Mouse (Mus musculus) urinary bladder, postnatal 36 days (tissue): ENCODE results near the gene Dek.

Source experiments
- DNase-seq, 2 experiments: peaks; one replicate each; pipeline ENCODE4 v3.0.0; 2022; ENCODE audit warnings: low spot score in 2 of 2, mixed read lengths in 1 of 2

The Dek gene

DNA sequence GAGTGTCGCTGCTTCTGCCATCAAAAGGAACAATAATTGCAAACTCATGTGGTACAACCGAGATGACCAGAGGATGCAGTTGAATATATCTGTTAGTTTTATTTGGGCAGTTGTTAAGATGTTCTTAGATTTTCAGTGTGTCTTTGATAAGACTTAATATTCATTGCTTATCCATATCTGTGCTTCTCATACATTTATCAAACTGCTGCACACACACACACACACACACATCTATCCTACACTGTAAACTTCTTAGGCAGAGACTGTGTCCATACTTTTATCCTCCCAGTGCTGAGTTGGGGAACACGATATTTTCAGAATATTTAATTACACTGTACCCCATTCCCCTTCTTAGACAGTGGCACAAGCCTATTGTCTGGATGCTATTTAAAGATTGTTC lies 5.2 kb upstream of the Dek start:
- no peak for DNase-seq

DNA sequence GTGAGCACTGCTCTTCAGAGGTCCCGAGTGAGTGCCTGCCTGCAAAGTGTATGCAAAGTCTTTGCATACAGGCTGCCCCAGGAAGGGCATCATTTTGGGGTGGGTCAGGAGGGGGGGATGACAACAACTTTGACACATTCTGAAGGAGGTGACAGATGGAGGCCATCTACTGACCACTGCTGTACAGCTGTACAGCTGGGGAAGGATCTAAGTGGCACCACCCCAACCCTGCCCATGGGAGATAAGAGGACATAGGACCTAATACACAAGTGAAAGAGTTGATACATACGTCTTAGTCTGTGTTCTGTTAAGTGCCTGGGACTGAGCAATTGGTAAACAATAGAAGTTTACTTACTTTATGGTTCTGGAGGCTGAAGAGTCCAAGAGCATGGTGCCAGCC lies 3.2 kb upstream of the Dek start:
- DNase-seq, result no peak

DNA sequence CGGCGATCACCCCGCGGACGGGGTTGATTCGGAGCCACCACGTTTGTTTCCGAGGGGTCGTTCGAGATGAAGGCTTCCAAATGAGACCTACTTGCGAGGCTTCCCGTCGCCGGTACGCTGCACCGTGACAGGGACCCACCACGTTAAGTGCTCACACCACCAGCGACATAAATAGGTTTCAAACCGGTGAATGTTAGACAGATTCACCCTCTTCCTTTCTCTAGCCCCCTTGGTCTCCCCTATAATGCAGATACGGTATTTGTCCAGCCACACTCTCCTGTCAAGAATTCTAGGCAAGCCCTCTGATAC lies 533 bp upstream of the Dek start:
- DNase-seq, result no peak

DNA sequence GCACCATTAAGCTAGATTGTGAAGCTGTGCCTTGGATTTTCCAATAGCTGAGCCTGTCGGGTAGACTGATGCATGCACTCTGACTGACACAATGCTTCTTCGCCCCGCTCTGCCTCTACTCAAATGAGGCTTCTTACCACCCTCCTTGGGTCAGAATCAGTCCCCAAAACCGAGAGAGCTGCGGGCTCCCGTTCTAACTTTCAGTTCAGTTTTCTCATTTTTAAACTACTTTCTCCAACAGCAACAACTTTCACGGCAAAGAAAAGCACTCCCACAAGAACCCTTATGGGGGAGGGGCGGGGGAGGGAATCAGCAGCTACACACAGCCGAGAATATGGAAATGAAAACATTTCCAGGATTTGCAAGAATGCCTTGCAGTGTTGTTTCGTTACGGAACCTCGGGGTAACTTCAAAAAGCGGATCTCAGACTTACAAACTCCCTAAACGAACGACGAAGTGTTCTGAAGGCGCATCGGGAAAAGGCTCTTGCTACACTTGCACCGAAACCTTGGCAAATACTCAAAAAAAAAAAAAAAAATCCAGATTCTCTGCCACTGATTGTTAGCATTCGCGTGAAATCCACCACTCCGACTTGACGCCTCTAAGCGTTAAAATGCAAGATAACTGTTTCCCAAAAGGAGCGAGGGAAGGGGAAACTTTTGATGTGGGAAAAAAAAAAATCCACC lies 1.0 kb downstream of the Dek start:
- peak in 1 of 2 experiments; percentile 6 for DNase-seq

DNA sequence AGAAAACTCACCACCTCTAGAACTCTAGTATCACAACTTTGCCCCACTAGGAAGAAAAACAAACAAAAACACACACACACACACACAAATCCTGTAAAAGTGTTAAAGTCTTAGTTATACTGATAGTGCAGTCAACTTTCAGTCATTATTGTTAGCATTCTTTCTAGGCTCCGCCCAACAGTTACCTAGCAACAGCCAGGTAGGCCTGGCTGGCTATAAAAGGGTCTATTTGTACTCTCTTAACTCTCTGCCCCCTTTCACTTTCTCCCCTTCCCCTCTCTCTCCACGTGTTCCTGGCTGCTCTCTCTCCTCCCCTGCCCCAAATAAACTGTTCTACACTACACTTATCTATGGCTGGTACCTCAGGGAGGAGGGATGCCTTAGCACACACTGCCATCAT lies 1.9 kb downstream of the Dek start:
- no peak for DNase-seq

DNA sequence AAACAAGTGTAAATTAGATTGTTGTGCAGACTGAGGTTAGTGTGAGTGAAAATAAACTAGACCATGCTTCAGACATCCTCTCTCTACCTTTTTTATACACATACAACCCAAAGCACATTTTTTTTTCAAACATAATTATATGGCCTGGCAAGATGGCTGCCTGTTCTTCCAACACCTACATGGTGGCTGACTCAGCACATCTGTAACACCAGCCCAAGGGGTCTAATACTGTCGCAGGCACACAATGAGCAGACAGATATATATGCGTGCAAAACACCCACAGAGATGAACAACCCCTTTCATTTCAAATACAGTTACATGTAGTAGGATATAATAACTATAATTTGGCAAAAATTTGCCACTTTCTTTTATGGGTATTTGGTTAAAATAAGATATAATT lies 5.4 kb downstream of the Dek start:
- no peak for DNase-seq

DNA sequence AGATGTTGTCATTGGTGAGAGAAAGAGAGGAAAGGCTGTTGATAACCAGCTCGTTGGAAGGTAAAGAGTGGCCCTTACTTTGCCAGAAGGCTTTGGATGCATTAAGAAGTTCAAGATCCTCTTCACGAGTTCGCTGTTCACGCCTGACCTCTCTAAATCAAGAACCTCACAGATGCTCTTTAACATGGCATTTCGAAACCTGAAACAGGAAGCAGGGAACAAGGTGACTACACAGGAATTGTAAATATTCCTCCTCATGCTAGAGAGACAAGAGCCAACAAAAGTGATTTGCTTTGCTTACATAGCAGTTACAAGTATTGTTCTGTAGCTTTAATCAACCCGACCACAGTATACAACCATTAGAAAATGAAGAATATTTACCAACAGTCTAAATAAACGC lies 6.7 kb downstream of the Dek start:
- DNase-seq, result no peak

DNA sequence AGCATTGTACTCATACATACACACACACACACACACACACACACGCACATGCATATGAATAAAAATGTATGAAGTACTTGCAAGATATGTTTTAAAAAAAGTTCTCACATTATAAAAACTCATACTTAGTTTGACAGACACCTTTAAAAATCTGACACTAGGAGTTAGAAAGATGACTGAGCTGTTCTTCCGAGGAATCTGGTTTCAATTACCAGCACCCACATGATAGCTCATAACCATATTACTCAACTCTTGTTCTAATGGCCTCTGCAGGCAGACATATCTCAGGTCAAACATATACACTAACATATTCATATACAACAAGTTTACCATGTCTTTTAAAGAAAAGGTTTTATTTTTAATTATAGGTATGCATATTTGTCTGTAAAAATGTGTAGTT lies 9.4 kb downstream of the Dek start:
- no peak for DNase-seq

DNA sequence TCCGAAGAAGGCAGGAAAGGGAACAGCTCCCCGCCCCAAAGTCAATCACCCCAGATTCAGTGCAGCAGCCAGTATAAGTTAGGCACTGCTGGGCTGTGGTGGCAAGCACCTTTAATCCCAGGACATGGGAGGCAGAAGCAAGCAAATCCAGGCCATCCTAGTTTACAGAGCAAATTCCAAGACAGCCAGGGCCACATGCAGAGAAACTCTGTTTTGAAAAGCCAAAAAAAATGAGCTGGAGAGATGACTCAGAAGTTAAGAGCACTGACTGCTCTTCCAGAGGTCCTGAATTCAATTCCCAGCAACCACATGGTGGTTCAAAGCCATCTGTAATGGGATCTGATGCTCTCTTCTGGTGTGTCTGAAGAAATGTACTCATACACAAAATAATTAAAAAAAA lies 12.2 kb downstream of the Dek start:
- DNase-seq, result no peak

DNA sequence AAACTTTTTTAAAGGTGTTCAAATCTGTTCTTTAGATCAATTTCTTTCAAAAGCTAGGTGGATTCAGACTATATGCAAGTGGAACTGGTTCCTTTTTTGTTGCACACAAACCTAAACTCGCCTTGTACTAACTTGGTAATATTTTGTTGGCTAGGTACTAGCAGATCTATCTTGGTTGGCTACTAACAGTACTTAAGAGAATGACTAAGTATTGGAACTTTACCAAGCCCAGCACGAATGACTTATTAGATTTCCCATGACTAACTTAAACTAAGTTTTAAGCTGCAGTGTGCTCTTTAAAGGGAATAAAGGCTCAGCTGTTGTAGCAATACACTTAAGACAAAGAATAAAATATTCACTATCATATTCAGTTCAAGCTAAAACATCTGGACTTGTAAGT lies 16.7 kb downstream of the Dek start:
- DNase-seq, result no peak

DNA sequence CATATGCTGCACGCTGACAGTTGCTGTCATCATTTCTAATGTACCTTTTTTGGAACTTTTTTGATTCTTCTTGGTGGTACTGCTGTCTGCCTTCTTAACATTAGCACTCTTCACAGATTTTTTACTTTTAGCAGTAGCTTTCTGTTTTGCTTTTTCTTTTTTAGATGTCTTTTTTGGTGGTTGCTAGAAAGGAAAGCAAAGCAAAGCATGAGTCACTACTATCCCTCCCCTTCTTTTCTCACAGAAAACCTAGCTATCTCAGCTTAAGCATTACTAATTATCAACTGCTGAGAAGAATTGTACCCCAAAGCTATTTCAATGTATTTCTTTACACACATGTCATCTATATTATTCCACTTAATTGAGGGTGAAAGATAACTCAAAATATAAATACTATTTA lies 17.6 kb downstream of the Dek start:
- no peak for DNase-seq

DNA sequence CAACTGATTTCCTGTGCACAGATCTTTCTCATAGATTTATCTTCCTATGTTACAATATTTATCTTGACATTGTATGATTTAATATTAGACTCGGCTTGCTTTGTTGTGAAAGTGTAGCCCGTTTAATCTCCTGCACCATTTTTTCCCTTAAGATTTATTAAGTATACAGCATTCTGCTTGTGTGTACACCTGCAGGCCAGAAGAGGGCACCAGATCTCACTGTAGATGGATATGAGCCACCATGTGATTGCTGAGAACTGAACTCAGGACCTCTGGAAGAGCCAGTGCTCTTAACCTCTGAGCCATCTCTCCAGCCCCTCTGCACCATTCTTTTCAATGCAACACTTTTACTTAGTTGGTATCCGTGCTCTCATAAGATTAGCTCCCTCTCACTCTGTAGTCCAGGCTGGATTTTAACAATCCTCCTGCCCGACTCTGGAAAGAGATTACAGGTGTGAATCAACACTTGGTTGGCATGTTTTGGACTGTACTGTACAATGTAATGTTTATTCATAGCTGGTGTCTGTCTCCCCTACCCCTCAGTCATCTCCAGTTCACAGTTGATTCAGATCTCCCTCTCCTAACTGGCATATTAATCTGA lies 25.0 kb downstream of the Dek start:
- no peak for DNase-seq

DNA sequence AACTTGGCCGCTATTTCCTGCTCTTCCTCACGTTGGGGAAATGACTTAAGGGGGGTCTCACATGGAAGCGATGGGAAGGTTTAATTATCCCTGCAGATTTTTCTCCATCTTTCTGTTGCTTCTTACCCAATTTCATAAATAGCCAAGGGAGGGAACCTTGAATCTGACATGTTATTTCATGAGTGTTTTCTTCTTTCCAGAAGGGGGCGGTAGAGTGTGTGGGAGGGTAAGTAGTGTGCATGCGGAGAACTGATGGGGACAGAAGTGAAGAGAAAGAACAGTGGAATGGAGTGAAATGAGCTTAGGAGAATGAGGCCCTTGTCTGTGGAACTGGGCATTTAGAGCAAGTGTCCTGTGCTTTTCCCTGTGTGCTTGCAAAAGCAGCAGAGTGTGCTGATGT lies 27.2 kb downstream of the Dek start:
- no peak for DNase-seq

DNA sequence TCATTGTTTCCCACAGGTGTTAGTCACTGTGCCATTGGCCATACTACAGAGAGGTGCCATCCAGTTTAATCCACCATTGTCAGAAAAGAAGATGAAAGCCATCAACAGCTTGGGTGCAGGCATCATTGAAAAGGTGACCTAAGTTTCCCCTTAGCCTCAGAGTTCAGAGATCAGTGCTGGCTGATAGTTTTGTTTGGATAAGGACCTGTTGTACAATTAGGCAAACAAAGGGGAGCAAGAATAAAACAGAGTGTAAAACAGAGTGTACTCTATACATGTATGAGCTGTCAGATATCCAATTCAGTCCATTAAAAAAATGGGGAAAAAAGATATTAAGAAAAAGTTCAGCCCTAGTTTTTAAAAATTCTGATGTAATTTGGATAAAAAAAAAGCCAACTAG lies 28.6 kb downstream of the Dek start:
- DNase-seq, result no peak

DNA sequence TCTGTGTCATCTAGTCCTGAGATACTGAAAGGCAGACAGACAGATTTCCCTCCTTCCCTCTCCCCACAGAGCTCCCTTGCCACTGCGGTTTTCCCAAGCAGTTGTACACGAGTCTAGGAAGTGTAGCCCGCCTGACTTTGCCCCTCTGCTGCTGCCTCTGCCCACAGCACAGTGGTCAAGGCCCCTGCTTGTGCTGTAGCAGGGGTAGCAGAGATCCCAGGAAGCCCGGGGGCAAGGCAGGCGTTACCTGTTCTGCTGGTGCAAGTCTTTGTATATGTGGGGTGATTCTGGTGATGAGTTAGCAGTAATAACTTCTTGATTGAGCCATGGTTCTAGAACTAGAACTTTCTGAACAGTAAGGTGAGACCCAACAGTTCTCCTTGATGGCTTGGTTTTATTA lies 29.8 kb downstream of the Dek start:
- DNase-seq, result no peak

DNA sequence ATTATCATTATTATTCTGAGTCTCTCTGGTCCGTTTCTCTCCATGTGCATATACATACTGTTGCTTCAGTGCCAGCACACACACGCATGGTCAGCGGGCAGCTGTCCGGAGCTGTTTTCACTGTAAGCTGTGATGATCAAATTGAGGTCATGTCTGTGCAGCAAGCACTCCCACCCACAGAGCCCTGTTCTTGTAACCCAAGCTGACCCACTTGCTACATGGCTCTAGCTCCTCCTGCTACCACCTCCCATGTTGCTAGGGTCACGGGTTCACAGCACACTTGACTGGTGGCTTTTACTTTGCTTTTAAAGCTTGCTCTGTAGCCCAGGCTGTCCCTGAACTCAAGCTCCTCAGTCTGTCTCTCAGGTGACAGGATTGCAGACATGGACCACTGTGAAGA lies 33.5 kb downstream of the Dek start:
- DNase-seq, result no peak

DNA sequence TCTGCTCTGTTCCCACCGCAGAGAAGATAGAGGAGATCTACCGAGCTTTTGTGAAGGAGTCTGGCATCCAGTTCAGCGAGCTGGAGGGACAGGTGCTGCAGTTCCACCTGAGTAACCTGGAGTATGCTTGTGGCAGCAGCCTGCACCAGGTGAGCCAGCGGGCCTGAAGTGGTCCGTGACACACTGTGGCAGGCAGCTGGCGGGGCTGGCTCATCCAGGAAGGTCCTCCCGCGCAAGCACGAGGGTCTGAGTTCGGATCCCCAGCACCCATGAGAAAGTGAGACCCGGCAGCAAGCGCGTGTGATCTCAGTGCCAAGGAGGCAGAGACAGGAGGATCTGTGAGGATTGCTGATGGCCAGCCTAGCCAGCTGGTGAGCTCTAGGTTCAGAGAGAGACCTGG lies 34.1 kb downstream of the Dek start:
- DNase-seq, result no peak

DNA sequence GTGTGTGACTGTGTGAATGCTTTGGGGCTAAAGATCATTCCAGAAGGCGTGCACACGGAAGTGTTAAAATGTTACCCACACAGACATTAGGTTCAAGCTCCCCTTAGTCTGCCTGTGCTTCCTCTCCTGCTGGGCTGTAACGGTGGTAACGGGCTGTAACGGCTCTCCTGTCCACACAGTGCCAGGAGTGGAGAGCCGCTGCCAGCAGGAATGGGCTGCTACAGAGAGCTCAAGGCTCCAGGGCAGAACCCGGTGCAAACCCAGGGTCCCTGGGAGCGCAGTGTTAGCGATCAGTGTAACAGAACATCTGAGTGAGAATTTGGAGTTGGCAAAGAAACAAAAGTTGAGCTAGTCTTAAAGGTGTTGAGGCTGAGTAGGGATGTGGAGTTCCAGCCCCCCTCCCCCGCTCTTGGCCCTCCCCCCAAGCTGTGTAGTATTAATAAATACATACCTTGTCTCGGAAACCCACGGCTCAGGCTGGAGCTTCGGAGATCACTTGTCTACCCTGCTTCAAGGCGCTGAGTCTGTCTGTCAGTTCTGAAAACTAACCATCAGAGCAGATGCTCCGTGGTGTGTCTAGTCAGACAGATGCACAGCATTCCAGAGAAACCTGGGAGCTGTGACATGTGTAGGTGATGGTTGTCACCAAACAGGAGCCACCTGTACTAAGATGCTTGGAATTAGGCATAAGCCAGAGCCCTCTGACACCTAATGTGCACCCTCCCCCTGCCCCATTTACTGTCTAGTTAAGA lies 35.5 kb downstream of the Dek start:
- no peak for DNase-seq

DNA sequence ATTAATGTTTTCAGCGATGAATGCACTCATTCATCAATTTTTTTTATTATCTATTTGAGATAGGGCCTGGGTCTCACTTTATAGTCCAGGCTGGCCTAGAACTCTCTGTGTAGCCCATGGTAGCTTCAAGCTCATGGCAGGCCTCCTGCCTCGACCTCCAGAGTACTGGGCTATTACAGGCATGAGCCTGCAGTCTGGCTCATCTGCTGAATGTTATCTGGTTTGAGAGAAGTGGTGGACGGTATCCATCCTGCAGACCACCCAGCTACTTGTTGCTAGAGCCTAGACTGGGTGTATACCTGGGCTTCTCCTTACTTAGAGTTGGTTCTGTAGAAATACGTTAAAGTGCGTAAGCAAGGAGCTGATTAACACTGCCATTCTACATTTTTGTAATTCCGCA lies 39.0 kb downstream of the Dek start:
- DNase-seq, result no peak

DNA sequence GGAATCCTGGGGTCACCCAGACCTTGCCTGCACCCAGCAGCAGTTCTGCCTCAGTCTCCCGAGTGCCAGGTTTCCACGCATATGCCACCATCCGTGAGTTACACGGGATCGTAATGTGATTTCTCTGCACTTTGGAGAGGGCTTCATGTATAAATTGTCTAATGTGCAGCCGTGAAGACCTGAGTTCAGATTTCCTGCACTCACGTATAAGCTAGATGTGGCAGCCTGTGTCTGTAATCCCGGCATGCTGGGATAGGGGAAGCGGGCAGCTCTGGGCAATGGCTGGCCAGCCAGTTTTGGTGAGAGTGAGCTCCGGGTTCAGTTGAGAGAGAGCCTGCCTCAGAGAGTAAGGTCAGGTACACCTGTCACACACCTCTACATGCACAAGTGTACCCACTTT lies 39.5 kb downstream of the Dek start:
- no peak for DNase-seq

DNA sequence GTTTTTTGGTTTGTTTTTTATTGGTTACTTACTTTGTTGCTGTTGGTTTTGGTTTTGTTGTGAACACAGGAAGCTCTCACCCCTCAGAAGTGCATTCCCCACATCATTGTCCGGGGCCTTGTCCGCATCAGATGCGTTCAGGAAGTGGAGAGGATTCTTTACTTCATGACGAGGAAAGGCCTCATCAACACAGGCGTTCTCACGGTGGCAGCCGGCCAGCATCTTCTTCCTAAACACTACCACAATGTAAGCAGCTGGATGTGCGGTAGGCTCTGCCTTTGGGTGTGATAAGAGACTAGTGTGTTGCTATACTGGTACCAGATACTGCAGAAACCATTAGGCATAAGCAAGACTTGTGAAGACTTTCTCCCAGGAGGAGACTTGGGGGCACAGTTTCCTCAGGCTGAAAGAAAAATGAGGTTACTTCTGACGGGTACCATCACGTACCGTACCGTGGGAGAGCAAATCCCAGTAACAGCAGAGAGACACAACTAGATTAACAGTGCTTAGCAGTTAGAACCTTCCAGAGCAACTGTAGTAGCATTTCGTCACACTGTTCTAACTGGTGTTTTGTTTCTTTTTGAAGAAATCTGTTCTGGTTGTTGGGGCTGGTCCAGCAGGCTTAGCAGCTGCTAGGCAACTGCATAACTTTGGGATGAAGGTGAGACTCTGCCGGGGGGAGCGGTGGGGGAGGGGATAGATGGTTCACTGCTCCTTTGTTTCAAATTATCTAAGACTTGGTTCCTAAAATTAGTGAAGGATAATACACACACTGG lies 41.8 kb downstream of the Dek start:
- DNase-seq, result no peak

DNA sequence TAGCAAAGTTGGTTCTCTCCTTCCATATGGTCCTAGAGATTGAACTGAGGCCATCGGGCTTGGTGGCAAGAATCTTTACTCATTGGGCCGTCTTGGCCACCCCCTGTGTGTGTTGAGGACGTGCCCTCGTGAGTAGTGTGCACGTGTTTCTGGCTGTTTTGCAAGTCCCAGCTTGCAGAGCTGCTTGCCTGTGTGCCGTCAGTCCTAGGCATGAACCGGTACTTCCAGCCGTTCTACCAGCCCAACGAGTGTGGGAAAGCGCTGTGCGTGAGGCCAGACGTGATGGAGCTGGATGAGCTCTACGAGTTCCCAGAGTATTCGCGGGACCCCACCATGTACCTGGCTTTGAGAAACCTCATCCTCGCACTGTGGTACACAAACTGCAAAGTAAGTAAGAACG lies 43.2 kb downstream of the Dek start:
- DNase-seq, result peak; percentile 61 to 66

DNA sequence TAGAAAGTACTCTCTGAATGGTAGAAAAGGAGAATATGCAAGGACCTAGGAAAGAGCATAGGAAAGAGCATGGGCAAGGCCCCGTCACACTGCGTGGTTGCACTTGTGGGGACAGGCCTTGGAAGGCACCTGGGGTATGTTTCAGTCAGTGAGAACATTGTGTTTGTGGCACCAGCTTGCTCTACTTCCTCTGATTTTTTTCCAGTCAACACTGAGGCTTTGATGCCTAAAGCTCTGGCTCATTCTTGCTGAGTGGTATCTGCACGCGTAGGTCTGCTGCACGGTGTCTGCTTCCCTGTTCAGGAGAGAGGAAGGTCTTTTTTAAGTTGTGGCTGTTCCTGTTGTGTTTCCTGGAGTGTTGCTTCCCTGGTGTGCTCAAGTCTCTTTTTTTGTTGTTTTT lies 49.2 kb downstream of the Dek start:
- DNase-seq, result no peak
